8 mouse cellular contexts compared by ENCODE assay signal in genomic region chr11:113192086-113192856, GRCm38 (mm10).
A peak's percentile ranks its signal among the peaks of the same experiment; 100 is the strongest.
DNase-seq lines count a peak whose midpoint lies in the region; ATAC-seq and TF ChIP-seq lines count a peak whose summit lies in the region.
"Had no signal": no experiment of that assay in that cellular context is flagged by ENCODE, and none has a peak within 500 bp of the region (broad histone marks: within the 10 kb centered on the region; RNA-seq: fewer than 3 reads in every experiment).

No protein-coding gene starts in this region.

- H3K4me2 ChIP-seq in lung, embryonic 15.5 days, result peak overlapping the region; percentile 17; the same call in 1 of the 2 replicates
- H3K4me2 ChIP-seq in embryonic facial prominence, embryonic 14.5 days (ENCODE audit: low read depth, low read length), result no peak overlapping the region
- H3K4me2 ChIP-seq in stomach, embryonic 15.5 days, result no peak overlapping the region

- 41% methylated on average over 22 of the region's 22 CpGs for WGBS in lung, embryonic 15.5 days
- WGBS in embryonic facial prominence, embryonic 14.5 days, result 69% methylated on average over 22 of the region's 22 CpGs
- 58% methylated on average over 22 of the region's 22 CpGs for WGBS in stomach, embryonic 15.5 days

- no peak for DNase-seq in lung, postnatal 10 days
- peak; percentile 74 for DNase-seq in embryonic facial prominence, embryonic 14.5 days (ENCODE audit: low spot score)
- peak in 1 of 2 experiments; percentile 49 for DNase-seq in left cerebral cortex, adult 2 months (ENCODE audit: extremely low spot score in 1 of 2, low spot score in 2 of 2)
- DNase-seq in urinary bladder, postnatal 4 days (ENCODE audit: low spot score in 2 of 2), result no peak
- no peak for DNase-seq in ovary, postnatal 14 days (ENCODE audit: low spot score)

- no peaks in the 10 kb centered on the region for H3K27me3 ChIP-seq in lung, embryonic 15.5 days
- H3K27me3 ChIP-seq in embryonic facial prominence, embryonic 14.5 days (replicated peaks; ENCODE audit: control insufficient read depth, insufficient read depth, low read length), result no peaks in the 10 kb centered on the region
- H3K27me3 ChIP-seq in stomach, embryonic 15.5 days (replicated peaks), result no peaks in the 10 kb centered on the region

- H3K4me1 ChIP-seq in lung, embryonic 15.5 days, result peaks cover 17% of the 10 kb centered on the region
- H3K4me1 ChIP-seq in embryonic facial prominence, embryonic 14.5 days (ENCODE audit: control insufficient read depth, insufficient read depth, low read length), result 0 out of 2 replicates have a peak, but pooled peaks cover 7% of the 10 kb centered on the region
- H3K4me1 ChIP-seq in stomach, embryonic 15.5 days, result peaks cover 4% of the 10 kb centered on the region; the same call in 1 of the 2 replicates

- TF ChIP-seq CTCF in left cerebral cortex, adult 2 months (IDR thresholded peaks at IDR 0.05), result no peak

- ATAC-seq in lung, embryonic 15.5 days (ENCODE audit: borderline replicate concordance, extremely low read depth, low FRiP score, low TSS enrichment), result no peak
- peak; percentile 72; the same call in 1 of the 2 replicates for ATAC-seq in embryonic facial prominence, embryonic 14.5 days (ENCODE audit: low read depth)
- no peak; the same call in 1 of the 2 replicates for ATAC-seq in stomach, embryonic 15.5 days (ENCODE audit: insufficient read depth, low FRiP score, low read depth)

- no peaks in the 10 kb centered on the region for H3K9me3 ChIP-seq in lung, embryonic 15.5 days
- no peaks in the 10 kb centered on the region for H3K9me3 ChIP-seq in embryonic facial prominence, embryonic 14.5 days (ENCODE audit: control insufficient read depth, low read length)
- no peaks in the 10 kb centered on the region for H3K9me3 ChIP-seq in stomach, embryonic 15.5 days

- H3K4me3 ChIP-seq in lung, embryonic 15.5 days, result no peak overlapping the region
- H3K4me3 ChIP-seq in embryonic facial prominence, embryonic 14.5 days (ENCODE audit: low read depth, low read length), result no peak overlapping the region
- H3K4me3 ChIP-seq in left cerebral cortex, adult 2 months, result 0 out of 2 replicates have a peak overlapping the region, but pooled peaks have one; percentile 9
- H3K4me3 ChIP-seq in stomach, embryonic 15.5 days (replicated peaks), result no peak overlapping the region
- H3K4me3 ChIP-seq: myocyte had no signal

- no peak overlapping the region for H3K9ac ChIP-seq in lung, embryonic 15.5 days
- H3K9ac ChIP-seq in embryonic facial prominence, embryonic 14.5 days (ENCODE audit: low read depth, low read length), result no peak overlapping the region
- H3K9ac ChIP-seq in stomach, embryonic 15.5 days, result no peak overlapping the region

- no peaks in the 10 kb centered on the region for H3K36me3 ChIP-seq in lung, embryonic 15.5 days
- H3K36me3 ChIP-seq in embryonic facial prominence, embryonic 14.5 days (ENCODE audit: control insufficient read depth, insufficient read depth, low read length), result no peaks in the 10 kb centered on the region
- H3K36me3 ChIP-seq in stomach, embryonic 15.5 days, result no peaks in the 10 kb centered on the region

- H3K27ac ChIP-seq in lung, embryonic 15.5 days, result peak overlapping the region; percentile 11; the same call in 1 of the 2 replicates
- H3K27ac ChIP-seq in embryonic facial prominence, embryonic 14.5 days (replicated peaks; ENCODE audit: low read depth, low read length), result 0 out of 2 replicates have a peak overlapping the region, but pooled peaks have one; percentile 6
- H3K27ac ChIP-seq in left cerebral cortex, adult 2 months, result peak overlapping the region; percentile 62
- H3K27ac ChIP-seq in stomach, embryonic 15.5 days, result peak overlapping the region; percentile 48; the same call in 1 of the 2 replicates

- intact Hi-C loops in left cerebral cortex, adult 2 months (cut with DNase I), result loop anchor here (10.0 kb wide), 1 partner anchor 623 kb away; no protein-coding TSS in a partner anchor

Comparison
In these comparisons a context has a peak if more than half of its experiments do, and no peak if none do; other contexts are left out.
1. H3K27ac ChIP-seq: peak in every context shown above with its lines; median percentile 62 in left cerebral cortex, adult 2 months; 48 in stomach, embryonic 15.5 days; 11 in lung, embryonic 15.5 days; 6 in embryonic facial prominence, embryonic 14.5 days.